Mouse (Mus musculus) adrenal gland, adult 2 months (tissue): ENCODE results near the gene Atp6v1g1. TPM values are rescaled to one million over a fixed set of nuclear protein-coding genes. Genes with fewer than 3 reads are reported as not detected.

Source experiments
- DNase-seq: peaks from one replicate; pipeline ENCODE4 v3.0.0; 2021
- polyA plus RNA-seq: library from polyadenylated mRNA; depleted of rRNA; stranded (reverse); fragments of >200 nt; gene quantifications from 2 replicates; pipeline ENCODE4 v1.2.3, GENCODE M21; 2012; rRNA removed
- total RNA-seq, 2 experiments: library from RNA; stranded (reverse); gene quantifications; 2 replicates each; pipeline ENCODE4 v1.2.3; 2021

Gene Atp6v1g1
- total and polyA plus RNA-seq, 3 experiments, result 22.1 to 207 (median 166) TPM

GRCm38 (mm10) chr4:63580078-63580477, 35.5 kb downstream of the Atp6v1g1 start:
- DNase-seq, result no peak

DNA sequence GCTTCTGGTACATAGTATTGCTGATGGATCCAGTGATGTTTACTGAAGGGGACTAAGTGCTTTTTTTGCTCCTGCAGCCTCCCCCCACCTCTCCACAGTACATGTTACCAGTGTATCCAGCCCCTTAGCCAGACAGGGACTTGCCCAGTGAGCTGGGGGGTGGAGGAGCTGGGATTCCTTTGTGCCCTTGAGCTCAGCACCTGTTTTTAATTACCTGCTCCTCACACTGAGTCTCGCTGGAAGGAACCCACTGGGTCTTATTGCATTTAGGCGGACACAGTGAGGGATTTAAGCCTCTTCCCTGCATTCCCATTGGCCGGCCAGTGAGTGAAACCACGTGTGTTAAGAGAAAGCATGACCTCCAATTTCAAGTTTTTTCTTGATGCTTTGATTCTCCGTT, 38.0 kb downstream of the Atp6v1g1 start:
- no peak for DNase-seq

DNA sequence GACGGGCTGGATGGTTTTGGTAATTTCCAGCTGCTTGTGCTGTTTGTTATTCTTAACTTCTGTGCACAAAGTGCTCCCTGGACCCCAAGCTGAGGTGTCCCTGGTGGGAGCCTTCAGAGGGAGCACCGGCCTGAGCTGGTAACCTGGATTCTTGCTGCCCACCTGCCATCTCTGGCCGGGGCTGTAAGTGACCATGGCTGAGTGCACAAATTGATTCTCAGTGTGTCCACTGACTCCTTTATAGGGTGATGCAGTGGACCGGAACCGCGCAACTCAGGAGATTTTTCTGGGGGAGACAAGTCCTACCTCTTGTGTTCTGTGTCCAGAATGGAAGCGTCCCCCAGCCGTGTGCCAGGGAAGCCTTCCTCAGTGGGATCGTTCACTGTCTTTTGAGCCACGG, 40.6 kb downstream of the Atp6v1g1 start:
- DNase-seq, result no peak

GRCm38 (mm10) chr4:63586240-63586639, 41.7 kb downstream of the Atp6v1g1 start:
- DNase-seq, result no peak

DNA sequence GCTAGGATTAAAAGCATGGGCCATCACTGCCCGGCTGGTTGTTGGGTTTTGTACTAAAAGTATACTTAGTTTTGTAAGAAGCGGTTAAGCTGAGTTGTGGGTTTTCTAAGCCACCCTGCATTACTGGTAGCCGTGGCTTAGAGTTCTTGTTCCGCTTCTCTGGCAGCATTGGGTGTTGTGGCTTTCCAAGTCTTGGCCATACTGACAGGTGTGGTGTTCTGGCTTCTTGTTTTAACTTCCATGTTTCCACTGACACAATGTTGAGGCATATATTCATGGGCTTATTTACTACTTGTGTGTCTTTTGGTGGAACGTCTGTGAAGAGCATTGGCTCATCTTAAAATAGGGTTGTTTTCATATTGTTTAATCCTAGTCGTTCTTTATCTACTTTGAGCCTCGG, 45.4 kb downstream of the Atp6v1g1 start:
- no peak for DNase-seq

DNA sequence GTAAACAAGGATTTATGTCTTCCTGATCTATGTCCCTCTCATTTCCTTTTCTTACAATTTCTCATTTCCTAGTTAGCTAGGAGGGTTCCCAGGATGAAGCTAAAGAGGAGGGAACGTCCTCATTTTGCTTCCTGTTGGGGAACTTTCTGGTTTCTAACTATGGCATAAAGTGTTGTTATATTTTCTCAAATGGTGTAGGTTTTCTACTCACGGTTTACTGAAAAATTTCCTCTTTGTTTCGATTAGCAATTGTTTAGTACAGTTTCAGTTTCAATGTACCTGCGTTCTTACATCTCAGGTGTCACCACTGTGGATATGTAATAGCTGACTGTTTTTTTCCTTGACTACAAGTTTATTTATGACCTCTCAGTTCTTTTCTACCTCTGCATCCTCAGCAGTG, 46.0 kb downstream of the Atp6v1g1 start:
- no peak for DNase-seq

DNA sequence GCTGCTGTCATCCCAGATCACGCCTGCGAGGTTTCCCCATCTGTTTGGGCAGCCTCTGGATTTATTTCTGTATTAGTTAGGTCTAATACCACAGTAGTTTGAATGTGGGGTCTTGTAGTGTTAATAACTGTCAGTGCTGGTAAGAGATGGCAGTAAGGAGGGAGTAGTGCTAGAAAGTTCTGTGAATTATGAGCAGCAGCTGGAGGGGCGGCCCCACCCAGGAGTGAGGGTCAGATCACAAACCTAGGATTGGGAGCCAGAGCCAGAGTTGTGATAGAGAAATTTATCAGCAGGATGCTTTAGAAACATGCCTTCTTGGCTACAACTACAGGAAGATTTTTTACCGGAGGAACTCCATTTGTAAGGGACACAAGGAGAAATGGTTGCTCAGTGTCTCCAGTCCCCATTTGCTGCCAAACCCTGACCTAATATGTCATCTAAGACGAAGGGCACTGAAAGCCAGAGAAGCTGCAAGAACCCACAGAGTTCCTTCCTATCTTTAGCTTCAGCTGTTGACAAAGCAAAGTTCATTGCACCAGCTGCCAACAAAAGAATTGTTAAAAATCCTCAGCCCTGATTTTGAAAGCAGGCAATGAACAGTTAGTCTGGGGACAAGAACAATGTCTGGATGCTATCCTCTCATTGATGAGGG, 50.0 kb downstream of the Atp6v1g1 start:
- DNase-seq, result no peak

GRCm38 (mm10) chr4:63595259-63595658, 50.7 kb downstream of the Atp6v1g1 start:
- no peak for DNase-seq

DNA sequence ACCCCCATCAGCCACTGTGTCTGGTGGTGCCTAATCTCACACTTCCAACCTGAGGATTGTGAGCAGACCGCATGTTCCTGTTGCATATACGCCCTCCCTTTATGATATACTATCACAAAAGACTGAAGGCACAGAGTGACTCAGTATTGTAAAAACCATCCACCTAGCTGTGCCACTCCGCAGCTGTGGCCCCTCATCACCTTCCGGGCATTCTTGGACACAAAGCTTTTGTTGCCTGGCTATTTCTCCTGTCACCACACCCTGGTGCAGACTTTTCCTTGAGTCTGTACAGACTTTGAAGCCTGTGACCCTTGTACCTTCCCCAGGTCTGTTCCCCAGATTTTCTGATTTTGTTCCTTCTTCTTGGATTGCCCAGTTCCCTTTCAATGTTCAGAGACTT, 51.4 kb downstream of the Atp6v1g1 start:
- no peak for DNase-seq

Other genes with a start within 250 kb of the Atp6v1g1 start
- 10 to 100 TPM; 38.2 to 61.8 TPM for gene Orm1, start 200.2 kb upstream of the Atp6v1g1 start, total RNA-seq
- gene Orm1, start 200.2 kb upstream of the Atp6v1g1 start, polyA plus RNA-seq, result 13.8 and 18.0 TPM in 2 replicates
- 10 to 100 TPM; 11.7 to 12.3 TPM for gene Orm3, start 188.6 kb upstream of the Atp6v1g1 start, total RNA-seq
- 1.8 and 2.2 TPM in 2 replicates for gene Orm3, start 188.6 kb upstream of the Atp6v1g1 start, polyA plus RNA-seq
- 1 to 10 TPM; 3.9 to 8.2 TPM for gene Orm2, start 182.3 kb upstream of the Atp6v1g1 start, total RNA-seq
- 0.51 and 1.1 TPM in 2 replicates for gene Orm2, start 182.3 kb upstream of the Atp6v1g1 start, polyA plus RNA-seq
- 1 to 10 TPM; 3.9 to 4.7 TPM for gene Akna, start 141.4 kb upstream of the Atp6v1g1 start, total RNA-seq
- gene Akna, start 141.4 kb upstream of the Atp6v1g1 start, polyA plus RNA-seq, result 5.1 and 5.6 TPM in 2 replicates
- gene Whrn, start 48.8 kb upstream of the Atp6v1g1 start, total RNA-seq, result 10 to 100 TPM; 51.5 to 57.1 TPM
- gene Whrn, start 48.8 kb upstream of the Atp6v1g1 start, polyA plus RNA-seq, result 96.9 and 101 TPM in 2 replicates
- 10 to 100 TPM; 10.4 to 12.6 TPM for gene Tmem268, start 14.0 kb downstream of the Atp6v1g1 start, total RNA-seq
- gene Tmem268, start 14.0 kb downstream of the Atp6v1g1 start, polyA plus RNA-seq, result 7.5 and 7.7 TPM in 2 replicates
- not detected for gene Gm11213, start 60.5 kb downstream of the Atp6v1g1 start, total RNA-seq
- not detected in 2 replicates for gene Gm11213, start 60.5 kb downstream of the Atp6v1g1 start, polyA plus RNA-seq
- gene Tex48, start 77.7 kb downstream of the Atp6v1g1 start, total RNA-seq, result not detected
- gene Tex48, start 77.7 kb downstream of the Atp6v1g1 start, polyA plus RNA-seq, result not detected in 2 replicates
- not detected for gene Gm11214, start 118.6 kb downstream of the Atp6v1g1 start, total RNA-seq
- gene Gm11214, start 118.6 kb downstream of the Atp6v1g1 start, polyA plus RNA-seq, result not detected in 2 replicates
- under 1 TPM; 0.32 to 0.79 TPM for gene Tnfsf15, start 200.3 kb downstream of the Atp6v1g1 start, total RNA-seq
- gene Tnfsf15, start 200.3 kb downstream of the Atp6v1g1 start, polyA plus RNA-seq, result 0.03 TPM in 1 of 2 replicates, not detected in the other